Mouse (Mus musculus): ENCODE data around the gene Csta1.

Gene Csta1

DNA sequence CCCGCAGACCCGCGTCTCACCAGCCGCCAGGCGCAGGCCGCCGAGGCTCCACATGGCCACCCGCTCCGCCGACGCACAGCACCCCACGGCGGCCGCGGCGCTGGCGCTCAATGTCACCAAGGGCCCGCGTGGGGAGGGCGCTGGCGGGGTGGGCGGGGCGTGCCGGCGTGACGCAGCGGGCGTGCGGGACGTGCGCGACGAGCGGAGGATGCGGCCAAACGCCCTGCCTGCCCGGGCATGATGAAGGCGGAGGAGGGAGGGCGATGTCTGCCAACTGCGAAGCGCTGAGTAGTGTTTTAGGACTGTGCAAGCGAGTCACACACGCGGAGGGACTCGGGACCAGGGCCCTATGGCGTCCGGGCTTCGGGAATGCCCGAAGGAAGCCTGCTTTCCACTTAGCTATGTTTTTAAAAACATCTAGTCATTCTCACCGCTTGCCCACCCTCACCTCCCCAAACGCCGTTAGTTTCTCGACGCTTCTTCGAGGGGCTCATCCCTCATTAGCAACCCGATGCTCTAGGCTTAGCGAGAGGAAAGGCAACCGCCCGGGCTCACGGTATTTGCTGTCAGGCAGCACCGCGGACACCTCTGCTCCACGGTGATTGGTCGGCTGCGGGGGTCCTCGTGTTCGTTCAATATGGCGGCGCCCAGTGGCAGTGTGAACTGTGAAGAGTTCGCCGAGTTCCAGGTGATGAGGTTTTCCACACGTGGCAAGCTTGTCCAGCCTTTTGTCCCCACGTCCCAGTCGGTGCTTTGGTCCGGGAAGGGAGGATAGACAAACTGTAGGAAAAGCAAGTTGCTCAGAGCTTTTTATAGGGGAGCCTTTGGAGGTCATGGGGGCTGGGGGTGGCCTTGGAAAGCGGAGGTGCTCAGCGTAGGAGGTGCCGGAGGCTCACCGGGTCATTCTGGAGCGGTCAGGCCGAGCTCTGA lies 59.3 kb downstream of the Csta1 start, which contains the start of the genes Fam162a and Ccdc58:
Gene Fam162a (minus strand): TSS at position 145 of the 930 bp plus-strand sequence.
Gene Ccdc58 (plus strand): TSS at position 236 of the 930 bp plus-strand sequence.
- ATAC-seq (ENCODE audit: low TSS enrichment), result peak; percentile 95

DNA sequence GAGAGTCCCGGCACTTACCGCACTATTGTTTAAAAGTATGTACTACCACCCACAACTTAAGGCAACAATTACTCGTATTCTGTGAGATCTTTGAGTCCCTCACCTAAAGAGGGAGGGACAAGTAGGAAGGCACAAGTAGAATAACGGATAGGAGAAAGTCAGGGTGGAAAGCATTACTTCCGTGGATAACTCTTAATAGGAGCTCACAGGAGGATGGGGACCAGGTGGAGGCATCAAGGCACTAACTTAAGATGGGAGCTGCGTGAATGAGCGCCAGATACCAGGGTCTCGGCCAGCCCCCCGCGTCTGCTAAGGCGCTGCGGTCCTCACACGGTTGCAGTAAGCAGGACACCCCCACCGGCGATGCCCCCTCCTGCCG lies 60.0 kb downstream of the Csta1 start:
- ATAC-seq (ENCODE audit: low TSS enrichment), result peak; percentile 44; the same call in 1 of the 2 replicates
